Comparison of ENCODE assay signal across 8 mouse cellular contexts in the genomic region with DNA sequence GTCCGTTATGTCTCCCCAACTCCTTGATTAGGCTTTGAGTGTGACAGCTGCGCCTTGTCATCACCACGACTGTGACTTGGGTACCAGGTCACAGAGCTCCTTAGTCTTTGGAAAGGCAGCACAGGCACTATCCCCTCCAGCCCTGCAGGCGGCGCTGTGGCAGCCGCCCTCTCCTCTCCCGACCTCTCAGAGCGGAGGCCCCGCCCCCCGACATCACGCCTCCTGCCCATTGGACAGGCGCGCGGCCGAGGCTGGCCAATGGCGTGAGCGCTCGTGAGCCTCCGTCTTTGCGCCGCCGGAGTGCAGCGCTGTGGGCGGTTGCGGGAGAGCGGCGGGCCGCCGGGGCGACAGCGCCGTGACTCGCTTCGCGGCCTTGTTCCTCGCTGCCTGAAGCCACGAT. TPM values are rescaled to one million over a fixed set of nuclear protein-coding genes. Genes with fewer than 3 reads are reported as not detected.
DNase-seq lines count a peak whose midpoint lies in the region; ATAC-seq lines count a peak whose summit lies in the region.

A gene (plus strand): TSS at position 232 of the 400 bp plus-strand sequence.

- H3K36me3 ChIP-seq in heart, embryonic 13.5 days = peaks cover 31% of the 10 kb centered on the region
- H3K36me3 ChIP-seq in liver, embryonic 12.5 days = peaks cover 32% of the 10 kb centered on the region
- peaks cover 11% of the 10 kb centered on the region; the same call in 1 of the 2 replicates for H3K36me3 ChIP-seq in stomach, embryonic 15.5 days

- H3K4me3 ChIP-seq in heart, embryonic 13.5 days = peak within 1 kb of the TSS; percentile 87
- H3K4me3 ChIP-seq in liver, embryonic 12.5 days = peak within 1 kb of the TSS; percentile 82
- H3K4me3 ChIP-seq in stomach, embryonic 15.5 days (replicated peaks) = peak within 1 kb of the TSS; percentile 95

- H3K4me1 ChIP-seq in heart, embryonic 13.5 days = peaks cover 20% of the 10 kb centered on the region
- H3K4me1 ChIP-seq in liver, embryonic 12.5 days = peaks cover 29% of the 10 kb centered on the region
- H3K4me1 ChIP-seq in stomach, embryonic 15.5 days = peaks cover 8% of the 10 kb centered on the region

- peak within 1 kb of the TSS; percentile 87 for H3K27ac ChIP-seq in heart, embryonic 13.5 days (replicated peaks)
- H3K27ac ChIP-seq in liver, embryonic 12.5 days = peak within 1 kb of the TSS; percentile 86
- peak within 1 kb of the TSS; percentile 87 for H3K27ac ChIP-seq in stomach, embryonic 15.5 days

- DNase-seq in CD4-positive helper T cell, adult 2 months (ENCODE audit: low read depth, low spot score) = peak; percentile 98
- DNase-seq in brain, embryonic 18.5 days (ENCODE audit: low read depth, low spot score) = peak; percentile 92
- DNase-seq in kidney, postnatal 10 days = peak; percentile 99
- peak; percentile 95 to 97 for DNase-seq in natural killer cell, adult 2 months (ENCODE audit: low spot score in 2 of 2)

- H3K9me3 ChIP-seq in heart, embryonic 13.5 days = no peaks in the 10 kb centered on the region
- H3K9me3 ChIP-seq in liver, embryonic 12.5 days (replicated peaks) = no peaks in the 10 kb centered on the region
- H3K9me3 ChIP-seq in stomach, embryonic 15.5 days = no peaks in the 10 kb centered on the region

- under 1% methylated on average over 35 of the region's 37 CpGs for WGBS in heart, embryonic 13.5 days
- WGBS in liver, embryonic 12.5 days (ENCODE audit: insufficient replicate concordance) = 1% methylated on average over 37 of the region's 37 CpGs
- under 1% methylated on average over 37 of the region's 37 CpGs for WGBS in stomach, embryonic 15.5 days

- peak within 1 kb of the TSS; percentile 85 for H3K4me2 ChIP-seq in heart, embryonic 13.5 days
- peak within 1 kb of the TSS; percentile 68 for H3K4me2 ChIP-seq in liver, embryonic 12.5 days
- H3K4me2 ChIP-seq in stomach, embryonic 15.5 days = peak within 1 kb of the TSS; percentile 63

- H3K9ac ChIP-seq in heart, embryonic 13.5 days = peak within 1 kb of the TSS; percentile 89
- H3K9ac ChIP-seq in liver, embryonic 12.5 days = peak within 1 kb of the TSS; percentile 88
- H3K9ac ChIP-seq in stomach, embryonic 15.5 days = peak within 1 kb of the TSS; percentile 77

- 0 out of 2 replicates have a peak, but pooled peaks cover 3% of the 10 kb centered on the region for H3K27me3 ChIP-seq in heart, embryonic 13.5 days (replicated peaks)
- no peaks in the 10 kb centered on the region for H3K27me3 ChIP-seq in liver, embryonic 12.5 days (replicated peaks)
- H3K27me3 ChIP-seq in stomach, embryonic 15.5 days (replicated peaks) = no peaks in the 10 kb centered on the region

- ATAC-seq in erythroid progenitor cell, adult 5-6 weeks (replicated peaks; ENCODE audit: low FRiP score, poor library complexity, severe bottlenecking) = peak; percentile 99
- ATAC-seq in heart, embryonic 13.5 days (ENCODE audit: extremely low read depth, insufficient number of reproducible peaks, low FRiP score, low TSS enrichment) = peak; percentile 98
- ATAC-seq in liver, embryonic 12.5 days = peak; percentile 98
- peak; percentile 99 for ATAC-seq in stomach, embryonic 15.5 days (ENCODE audit: insufficient read depth, low FRiP score, low read depth)

RNA-seq across cellular contexts. Expression of the gene that starts here (rescaled TPM):
- total RNA-seq in erythroid progenitor cell, adult 5-6 weeks (2015; ENCODE audit: low replicate concordance) = 54.5 and 62.7 TPM in 2 replicates
- 24.2 and 58.1 TPM in 2 replicates for total RNA-seq in erythroid progenitor cell, adult 5-6 weeks (2017; ENCODE audit: low replicate concordance)
- polyA plus RNA-seq in heart, embryonic 13.5 days (2015; fragmentation: Nextera tagmentation; extraction: Ambion mirVana) = 95.5 and 111 TPM in 2 replicates
- polyA plus RNA-seq in liver, embryonic 12.5 days (2016; fragmentation: Nextera tagmentation; extraction: Ambion mirVana) = 111 and 112 TPM in 2 replicates
- 158 and 161 TPM in 2 replicates for polyA plus RNA-seq in stomach, embryonic 15.5 days (2015; fragmentation: Nextera tagmentation; extraction: Ambion mirVana)

Comparison
In these comparisons a context has a peak if more than half of its experiments do, and no peak if none do; other contexts are left out.
1. Peak in every context shown above with its lines: DNase-seq, ATAC-seq, H3K4me3 ChIP-seq and H3K27ac ChIP-seq.